Mouse (Mus musculus) spleen, adult 2 months (tissue): Measurements from ENCODE around the gene Vps37c. TPM values are rescaled to one million over a fixed set of nuclear protein-coding genes. Genes with fewer than 3 reads are reported as not detected.

Source experiments
- DNase-seq, 2 experiments: peaks; one replicate each; pipeline versions ENCODE4 v3.0.0 to v3.0.0-alpha.2; 2012 to 2021; ENCODE audit warnings: low spot score in 2 of 2, low read depth in 1 of 2
- H3K27ac ChIP-seq: fragments of 200-500 bp; 2 replicates; pipeline ENCODE4 v1.5.1; 2012; ENCODE audit warnings: low read length, inconsistent platforms; ENCODE audit not compliant: insufficient read depth
- H3K27me3 ChIP-seq: fragments of 200-500 bp; 2 replicates; pipeline ENCODE4 v1.6.1; 2012; ENCODE audit warnings: mild to moderate bottlenecking, moderate library complexity, low read length, inconsistent platforms; ENCODE audit not compliant: control insufficient read depth, insufficient read depth
- H3K36me3 ChIP-seq: fragments of 200-500 bp; 2 replicates; pipeline ENCODE4 v1.6.1; 2012; ENCODE audit warnings: mild to moderate bottlenecking, low read length, inconsistent platforms; ENCODE audit not compliant: control insufficient read depth, insufficient read depth
- H3K4me1 ChIP-seq: fragments of 200-500 bp; 2 replicates; pipeline ENCODE4 v1.6.1; 2011; ENCODE audit warnings: inconsistent platforms; ENCODE audit not compliant: control insufficient read depth, insufficient read depth, insufficient read length
- H3K4me3 ChIP-seq: fragments of 200-500 bp; 2 replicates; pipeline ENCODE4 v1.5.1; 2011; ENCODE audit warnings: mild to moderate bottlenecking, inconsistent platforms; ENCODE audit not compliant: insufficient read depth, insufficient read length; ENCODE audit errors: extremely low read depth
- CTCF ChIP-seq: fragments of 200-500 bp; IDR thresholded peaks from 2 replicates; pipeline ENCODE4 v1.5.1; 2011; ENCODE audit warnings: mild to moderate bottlenecking, inconsistent platforms; ENCODE audit not compliant: insufficient read depth, insufficient read length, insufficient replicate concordance; ENCODE audit errors: extremely low read depth
- POLR2A ChIP-seq: fragments of 200-500 bp; IDR thresholded peaks from 2 replicates; pipeline ENCODE4 v1.6.1; 2011; ENCODE audit warnings: low read depth, low read length, inconsistent platforms
- WGBS: fragments of 180-500 bp; shearing (Covaris S2); methylation state at CpG from one replicate; pipeline ENCODE4 v1.1.7; 2018; 5-methylcytosine and 5-hydroxymethylcytosine counted together
- polyA plus RNA-seq: library from polyadenylated mRNA; depleted of rRNA; stranded (reverse); fragments of >200 nt; gene quantifications from 2 replicates; pipeline ENCODE4 v1.2.3, GENCODE M21; 2012

Vps37c gene
- polyA plus RNA-seq, 1 experiment: 19.7 TPM

GRCm38 (mm10) chr19:10712646-10713045 lies 24.1 kb downstream of the Vps37c start:
- peaks cover 23% of the 10 kb centered on the region for H3K36me3 ChIP-seq
- WGBS: 96% methylated on average over 12 of the region's 12 CpGs

GRCm38 (mm10) chr19:10713551-10713950 lies 25.0 kb downstream of the Vps37c start:
- Histone ChIP-seq H3K36me3 (peaks cover 23% of the 10 kb centered on the region), H3K4me1 (no peaks in the 10 kb centered on the region), H3K27me3 (no peaks in the 10 kb centered on the region), H3K4me3 (no peak overlapping the region), H3K27ac (no peak overlapping the region)
- no peak for DNase-seq
- 92% methylated on average over 10 of the region's 10 CpGs for WGBS
- TF ChIP-seq CTCF (no peak), POLR2A (no peak)

More at GRCm38 (mm10) chr19:10712646-10713045, 24.1 kb downstream of the Vps37c start:
- Histone ChIP-seq H3K27ac (no peak overlapping the region), H3K4me1 (no peaks in the 10 kb centered on the region), H3K27me3 (no peaks in the 10 kb centered on the region), H3K4me3 (no peak overlapping the region)
- no peak for TF ChIP-seq POLR2A
- no peak for TF ChIP-seq CTCF
- DNase-seq: no peak

- TF ChIP-seq POLR2A: no peak
- TF ChIP-seq CTCF: no peak
- Histone ChIP-seq H3K36me3 (peaks cover 23% of the 10 kb centered on the region), H3K4me3 (no peak overlapping the region), H3K4me1 (no peaks in the 10 kb centered on the region), H3K27ac (no peak overlapping the region), H3K27me3 (no peaks in the 10 kb centered on the region)
- no peak for DNase-seq
- 94% methylated on average over 6 of the region's 6 CpGs for WGBS
Observed at GRCm38 (mm10) chr19:10714168-10714567, 25.6 kb downstream of the Vps37c start.

- H3K27me3 ChIP-seq: no peaks in the 10 kb centered on the region
- WGBS: 55% methylated on average over 4 of the region's 4 CpGs
- no peaks in the 10 kb centered on the region for H3K4me1 ChIP-seq
- TF ChIP-seq POLR2A: no peak
- TF ChIP-seq CTCF: peak; percentile 77; the same call in 1 of the 2 replicates
- no peak overlapping the region for H3K27ac ChIP-seq
- peaks cover 23% of the 10 kb centered on the region for H3K36me3 ChIP-seq
- H3K4me3 ChIP-seq: no peak overlapping the region
- peak; percentile 52 to 71 for DNase-seq
Observed at GRCm38 (mm10) chr19:10714682-10715475, 26.3 kb downstream of the Vps37c start.

- 73% methylated on average over 6 of the region's 6 CpGs for WGBS
- no peak overlapping the region for H3K4me3 ChIP-seq
- no peak for TF ChIP-seq POLR2A
Observed at GRCm38 (mm10) chr19:10715476-10715875, 26.9 kb downstream of the Vps37c start.

GRCm38 (mm10) chr19:10718251-10718775 lies 29.8 kb downstream of the Vps37c start:
- Histone ChIP-seq H3K27me3 (no peaks in the 10 kb centered on the region), H3K4me1 (no peaks in the 10 kb centered on the region), H3K4me3 (no peak overlapping the region), H3K27ac (no peak overlapping the region), H3K36me3 (peaks cover 2% of the 10 kb centered on the region; the same call in 1 of the 2 replicates)
- 72% methylated on average over 7 of the region's 7 CpGs for WGBS
- no peak for DNase-seq
- TF ChIP-seq CTCF (no peak), POLR2A (no peak)

More at GRCm38 (mm10) chr19:10715476-10715875, 26.9 kb downstream of the Vps37c start:
- no peak for DNase-seq
- no peaks in the 10 kb centered on the region for H3K27me3 ChIP-seq
- no peaks in the 10 kb centered on the region for H3K4me1 ChIP-seq
- peaks cover 20% of the 10 kb centered on the region for H3K36me3 ChIP-seq
- H3K27ac ChIP-seq: no peak overlapping the region

- no peak for DNase-seq
- Histone ChIP-seq H3K36me3 (no peaks in the 10 kb centered on the region), H3K4me1 (no peaks in the 10 kb centered on the region), H3K27me3 (no peaks in the 10 kb centered on the region), H3K27ac (0 out of 2 replicates have a peak overlapping the region, but pooled peaks have one; percentile 8), H3K4me3 (no peak overlapping the region)
- no peak for TF ChIP-seq POLR2A
- TF ChIP-seq CTCF: no peak
- WGBS: 95% methylated on average over 2 of the region's 2 CpGs
Observed at GRCm38 (mm10) chr19:10719751-10720150, 31.2 kb downstream of the Vps37c start.
